Mouse (Mus musculus) MEL (cell line): ENCODE measurements around the gene Gpr179. TPM values are rescaled to one million over a fixed set of nuclear protein-coding genes. Genes with fewer than 3 reads are reported as not detected.
A peak's percentile ranks its signal among the peaks of the same experiment; 100 is the strongest.

ENCODE experiments used
- DNase-seq: peaks from one replicate; pipeline ENCODE4 v3.0.0; 2011; ENCODE audit warnings: low read depth, low spot score
- H3K27ac ChIP-seq: 2 replicates; pipeline ENCODE4 v1.5.1; 2012; ENCODE audit warnings: low read depth, mild to moderate bottlenecking, control low read depth, low read length, moderate library complexity; ENCODE audit not compliant: control insufficient read depth
- H3K27me3 ChIP-seq, 2 experiments: fragments of 150-350 bp in 1 of 2; sonication (generic) in 1 of 2; 2 replicates each; pipeline ENCODE4 v1.6.1; 2012; ENCODE audit warnings: low read length in 2 of 2, mild to moderate bottlenecking in 2 of 2, improper control_type of control experiment in 1 of 2, moderate library complexity in 1 of 2; ENCODE audit not compliant: insufficient read depth in 2 of 2, control insufficient read depth in 1 of 2
- H3K36me3 ChIP-seq, 2 experiments: 2 replicates each; pipeline ENCODE4 v1.6.1; 2012 to 2014; ENCODE audit warnings: low read length in 2 of 2, improper control_type of control experiment in 1 of 2, inconsistent platforms in 1 of 2, mild to moderate bottlenecking in 1 of 2; ENCODE audit not compliant: insufficient read depth in 2 of 2, control insufficient read depth in 1 of 2
- H3K4me1 ChIP-seq, 2 experiments: fragments of 150-350 bp in 1 of 2; sonication (generic) in 1 of 2; 2 replicates each; pipeline ENCODE4 v1.6.1; 2012; ENCODE audit warnings: low read length in 2 of 2, improper control_type of control experiment in 1 of 2, mild to moderate bottlenecking in 1 of 2; ENCODE audit not compliant: insufficient read depth in 2 of 2, control insufficient read depth in 1 of 2
- H3K4me3 ChIP-seq, 2 experiments: fragments of 150-350 bp in 1 of 2; sonication (generic) in 1 of 2; 2 replicates each; pipeline ENCODE4 v1.5.1; 2012; ENCODE audit warnings: low read depth in 2 of 2, low read length in 2 of 2, mild to moderate bottlenecking in 2 of 2, moderate library complexity in 2 of 2, control low read depth in 1 of 2, improper control_type of control experiment in 1 of 2; ENCODE audit not compliant: control insufficient read depth in 1 of 2, insufficient read depth in 1 of 2
- H3K79me2 ChIP-seq: 2 replicates; pipeline ENCODE4 v1.6.1; 2012; ENCODE audit warnings: mild to moderate bottlenecking, low read length, moderate library complexity; ENCODE audit not compliant: control insufficient read depth, poor library complexity, insufficient read depth
- H3K9ac ChIP-seq: 2 replicates; pipeline ENCODE4 v1.6.1; 2012; ENCODE audit warnings: low read depth, mild to moderate bottlenecking, control low read depth, low read length, moderate library complexity; ENCODE audit not compliant: control insufficient read depth, poor library complexity, severe bottlenecking
- H3K9me3 ChIP-seq: fragments of 150-350 bp; sonication (generic); replicated peaks from 2 replicates; pipeline ENCODE4 v1.6.1; 2012; ENCODE audit warnings: mild to moderate bottlenecking, low read length, improper control_type of control experiment, moderate library complexity; ENCODE audit not compliant: insufficient read depth
- BHLHE40 ChIP-seq: IDR thresholded peaks from 2 replicates; pipeline ENCODE4 v1.6.1; 2012; ENCODE audit warnings: low read depth, mild to moderate bottlenecking, inconsistent platforms, low read length, improper control_type of control experiment, borderline replicate concordance
- CHD1 ChIP-seq: IDR thresholded peaks from 2 replicates; pipeline ENCODE4 v1.6.1; 2012; ENCODE audit warnings: low read depth, mild to moderate bottlenecking, inconsistent platforms, low read length, improper control_type of control experiment
- CTCF ChIP-seq, 3 experiments: IDR thresholded peaks in 2 of 3; conservative IDR thresholded peaks in 1 of 3; 2 replicates each; pipeline ENCODE4 v1.5.1; 2011 to 2012; ENCODE audit warnings: low read length in 3 of 3, low read depth in 2 of 3, mild to moderate bottlenecking in 2 of 3, improper control_type of control experiment in 1 of 3, inconsistent platforms in 1 of 3, mixed read lengths in 1 of 3, moderate library complexity in 1 of 3; ENCODE audit not compliant: control insufficient read depth in 1 of 3, insufficient read depth in 1 of 3, poor library complexity in 1 of 3, severe bottlenecking in 1 of 3
- ETS1 ChIP-seq: IDR thresholded peaks from 2 replicates; pipeline ENCODE4 v1.6.1; 2012; ENCODE audit warnings: low read depth, mild to moderate bottlenecking, inconsistent platforms, low read length, improper control_type of control experiment, moderate library complexity
- GATA1 ChIP-seq: IDR thresholded peaks from 2 replicates; pipeline ENCODE4 v1.6.1; 2011; ENCODE audit warnings: low read depth, low read length, improper control_type of control experiment
- HCFC1 ChIP-seq: IDR thresholded peaks from 2 replicates; pipeline ENCODE4 v1.6.1; 2012; ENCODE audit warnings: low read depth, mild to moderate bottlenecking, inconsistent platforms, low read length, improper control_type of control experiment, moderate library complexity
- KAT2A ChIP-seq: conservative IDR thresholded peaks from 2 replicates; pipeline ENCODE4 v1.6.1; 2012; ENCODE audit warnings: low read depth, low read length, improper control_type of control experiment, inconsistent platforms
- MAX ChIP-seq: IDR thresholded peaks from 2 replicates; pipeline ENCODE4 v1.6.1; 2011; ENCODE audit warnings: low read length, improper control_type of control experiment
- MAZ ChIP-seq: IDR thresholded peaks from 2 replicates; pipeline ENCODE4 v1.6.1; 2012; ENCODE audit warnings: low read depth, mild to moderate bottlenecking, inconsistent platforms, low read length, improper control_type of control experiment
- MEF2A ChIP-seq: IDR thresholded peaks from 2 replicates; pipeline ENCODE4 v1.6.1; 2014; ENCODE audit warnings: low read depth, mild to moderate bottlenecking, inconsistent platforms, low read length, improper control_type of control experiment; ENCODE audit not compliant: poor library complexity, insufficient replicate concordance, severe bottlenecking; ENCODE audit errors: extremely low read depth
- MXI1 ChIP-seq: IDR thresholded peaks from 2 replicates; pipeline ENCODE4 v1.6.1; 2011; ENCODE audit warnings: mild to moderate bottlenecking, low read depth, low read length, improper control_type of control experiment
- MYB ChIP-seq: IDR thresholded peaks from 2 replicates; pipeline ENCODE4 v1.6.1; 2011; ENCODE audit warnings: mild to moderate bottlenecking, low read depth, low read length, improper control_type of control experiment
- NELFE ChIP-seq: IDR thresholded peaks from 2 replicates; pipeline ENCODE4 v1.6.1; 2011; ENCODE audit warnings: low read depth, low read length, improper control_type of control experiment
- POLR2A ChIP-seq, 2 experiments: IDR thresholded peaks; 2 replicates each; pipeline ENCODE4 v1.6.1; 2011 to 2012; ENCODE audit warnings: low read length in 2 of 2, mild to moderate bottlenecking in 2 of 2, control low read depth in 1 of 2, improper control_type of control experiment in 1 of 2, low read depth in 1 of 2, moderate library complexity in 1 of 2; ENCODE audit not compliant: control insufficient read depth in 1 of 2, insufficient read depth in 1 of 2, poor library complexity in 1 of 2
- RAD21 ChIP-seq: IDR thresholded peaks from 2 replicates; pipeline ENCODE4 v1.6.1; 2011; ENCODE audit warnings: mild to moderate bottlenecking, low read depth, low read length, improper control_type of control experiment
- SMC3 ChIP-seq: IDR thresholded peaks from 2 replicates; pipeline ENCODE4 v1.6.1; 2011; ENCODE audit warnings: low read depth, low read length, improper control_type of control experiment
- TCF12 ChIP-seq: IDR thresholded peaks from 2 replicates; pipeline ENCODE4 v1.6.1; 2014; ENCODE audit warnings: low read depth, mild to moderate bottlenecking, inconsistent platforms, low read length, improper control_type of control experiment, moderate library complexity
- USF2 ChIP-seq, 2 experiments: IDR thresholded peaks; 2 replicates each; pipeline ENCODE4 v1.6.1; 2011 to 2012; ENCODE audit warnings: improper control_type of control experiment in 2 of 2, low read length in 2 of 2, borderline replicate concordance in 1 of 2, inconsistent platforms in 1 of 2, low read depth in 1 of 2, mild to moderate bottlenecking in 1 of 2; ENCODE audit not compliant: insufficient read depth in 1 of 2
- ZMIZ1 ChIP-seq: IDR thresholded peaks from 2 replicates; pipeline ENCODE4 v1.6.1; 2012; ENCODE audit warnings: low read depth, mild to moderate bottlenecking, inconsistent platforms, low read length, improper control_type of control experiment, moderate library complexity
- ZNF384 ChIP-seq: IDR thresholded peaks from 2 replicates; pipeline ENCODE4 v1.6.1; 2012; ENCODE audit warnings: low read depth, mild to moderate bottlenecking, inconsistent platforms, low read length, improper control_type of control experiment
- polyA plus RNA-seq, 2 experiments: library from polyadenylated mRNA; stranded (reverse) in 1 of 2; unstranded in 1 of 2; fragments of >175 nt in 1 of 2; fragments of >200 nt in 1 of 2; gene quantifications; 2 replicates each; pipeline versions ENCODE4 v1.2.1 to v1.2.4; 2012; ENCODE audit warnings: low replicate concordance in 2 of 2, low read depth in 1 of 2; ENCODE audit not compliant: insufficient read length in 2 of 2, insufficient read depth in 1 of 2, missing spikeins in 1 of 2
- total RNA-seq: library from RNA; depleted of rRNA; stranded (reverse); fragments of 300-350 nt; gene quantifications from 2 replicates; pipeline ENCODE4 v1.2.3, GENCODE M21; 2012

Gene Gpr179
- total and polyA plus RNA-seq, 3 experiments = 0.01 to 0.04 TPM; not detected in 1

GRCm38 (mm10) chr11:97287643-97288042, 64.2 kb downstream of the Gpr179 start:
- Histone ChIP-seq H3K27ac (no peak overlapping the region), H3K27me3 (peaks cover 0 to 2% of the 10 kb centered on the region in 2 experiments; a peak in 1 of 4 replicates), H3K4me3 (no peak overlapping the region), H3K4me1 (0 out of 4 replicates have a peak, but pooled peaks cover 0 to 4% of the 10 kb centered on the region in 2 experiments), H3K9me3 (no peaks in the 10 kb centered on the region), H3K79me2 (no peaks in the 10 kb centered on the region), H3K36me3 (no peaks in the 10 kb centered on the region; a peak in 1 of 4 replicates), H3K9ac (no peak overlapping the region)
- TF ChIP-seq ZNF384 = peak; percentile 90
- no peak for TF ChIP-seq MYB
- no peak for DNase-seq

- Histone ChIP-seq H3K9ac (no peak overlapping the region), H3K79me2 (no peaks in the 10 kb centered on the region), H3K4me1 (0 out of 4 replicates have a peak, but pooled peaks cover 0 to 4% of the 10 kb centered on the region in 2 experiments), H3K27me3 (peaks cover 0 to 2% of the 10 kb centered on the region in 2 experiments; a peak in 1 of 4 replicates), H3K9me3 (no peaks in the 10 kb centered on the region), H3K36me3 (no peaks in the 10 kb centered on the region; a peak in 1 of 4 replicates), H3K27ac (no peak overlapping the region), H3K4me3 (no peak overlapping the region)
- TF ChIP-seq CTCF (IDR thresholded peaks at IDR 0.05 in 2 of 3, conservative IDR thresholded peaks at IDR 0.05 in 1 of 3; ENCODE audit: control insufficient read depth in 1 of 3, insufficient read depth in 1 of 3, low read depth in 2 of 3, low read length in 3 of 3, poor library complexity in 1 of 3, severe bottlenecking in 1 of 3) = no peak
- TF ChIP-seq USF2 (IDR thresholded peaks at IDR 0.05; ENCODE audit: borderline replicate concordance in 1 of 2, insufficient read depth in 1 of 2, low read depth in 1 of 2, low read length in 2 of 2) = no peak
- no peak for TF ChIP-seq BHLHE40
- no peak for TF ChIP-seq MYB
- no peak for TF ChIP-seq NELFE
- TF ChIP-seq TCF12 = no peak
- TF ChIP-seq MEF2A = no peak
- no peak for TF ChIP-seq MAZ
- no peak for TF ChIP-seq MAX
- no peak for TF ChIP-seq POLR2A (IDR thresholded peaks at IDR 0.05; ENCODE audit: control insufficient read depth in 1 of 2, insufficient read depth in 1 of 2, low read depth in 1 of 2, low read length in 2 of 2, poor library complexity in 1 of 2)
- TF ChIP-seq KAT2A = no peak
- TF ChIP-seq ETS1 = no peak
- TF ChIP-seq MXI1 = no peak
- TF ChIP-seq RAD21 = no peak
- no peak for TF ChIP-seq ZNF384
- TF ChIP-seq ZMIZ1 = no peak
- TF ChIP-seq GATA1 = no peak
- TF ChIP-seq CHD1 = no peak
- no peak for TF ChIP-seq HCFC1
- TF ChIP-seq SMC3 = no peak
- no peak for DNase-seq
Measured at GRCm38 (mm10) chr11:97286973-97287372, 64.9 kb downstream of the Gpr179 start.
